Mouse (Mus musculus) liver, embryonic 15.5 days (tissue): ENCODE measurements at regions not wholly inside any gene's neighbourhood (a gene's known extent, or its start where the extent isn't known, plus 50 kb on each side); places are given as distances from the start of the nearest gene placed in this dataset.
A peak's percentile ranks its signal among the peaks of the same experiment; 100 is the strongest.

Experiments
- ATAC-seq: fragments of 200-750 bp; cut with Nextera tagmentation; 2 replicates; pipeline ENCODE4 v1.8.0; 2017; ENCODE audit warnings: moderate number of reproducible peaks, mild to moderate bottlenecking, moderate library complexity; ENCODE audit not compliant: insufficient read depth
- H3K27ac ChIP-seq: fragments of 300-500 bp; sonication (generic); replicated peaks from 2 replicates; pipeline ENCODE4 v1.5.1; 2015; ENCODE audit warnings: mild to moderate bottlenecking, inconsistent platforms
- H3K27me3 ChIP-seq: fragments of 300-500 bp; sonication (generic); 2 replicates; pipeline ENCODE4 v1.6.1; 2015; ENCODE audit warnings: mild to moderate bottlenecking, inconsistent platforms
- H3K36me3 ChIP-seq: fragments of 300-500 bp; sonication (generic); replicated peaks from 2 replicates; pipeline ENCODE4 v1.6.1; 2015; ENCODE audit warnings: moderate library complexity, mild to moderate bottlenecking, inconsistent platforms
- H3K4me1 ChIP-seq: fragments of 300-500 bp; sonication (generic); replicated peaks from 2 replicates; pipeline ENCODE4 v1.6.1; 2015; ENCODE audit warnings: inconsistent platforms
- H3K4me2 ChIP-seq: fragments of 300-500 bp; sonication (generic); 2 replicates; pipeline ENCODE4 v1.6.1; 2015; ENCODE audit warnings: moderate library complexity, mild to moderate bottlenecking, inconsistent platforms
- H3K4me3 ChIP-seq: fragments of 300-500 bp; sonication (generic); replicated peaks from 2 replicates; pipeline ENCODE4 v1.5.1; 2015; ENCODE audit warnings: mild to moderate bottlenecking, inconsistent platforms
- H3K9ac ChIP-seq: fragments of 300-500 bp; sonication (generic); 2 replicates; pipeline ENCODE4 v1.6.1; 2015; ENCODE audit warnings: moderate library complexity, mild to moderate bottlenecking, inconsistent platforms
- H3K9me3 ChIP-seq: fragments of 300-500 bp; sonication (generic); replicated peaks from 2 replicates; pipeline ENCODE4 v1.6.1; 2016; ENCODE audit warnings: inconsistent platforms
- WGBS: fragments of 180-500 bp; shearing (Covaris S2); methylation state at CpG from one replicate; pipeline ENCODE4 v1.1.7; 2015; ENCODE audit warnings: mixed read lengths; ENCODE audit not compliant: insufficient replicate concordance; 5-methylcytosine and 5-hydroxymethylcytosine counted together

DNA sequence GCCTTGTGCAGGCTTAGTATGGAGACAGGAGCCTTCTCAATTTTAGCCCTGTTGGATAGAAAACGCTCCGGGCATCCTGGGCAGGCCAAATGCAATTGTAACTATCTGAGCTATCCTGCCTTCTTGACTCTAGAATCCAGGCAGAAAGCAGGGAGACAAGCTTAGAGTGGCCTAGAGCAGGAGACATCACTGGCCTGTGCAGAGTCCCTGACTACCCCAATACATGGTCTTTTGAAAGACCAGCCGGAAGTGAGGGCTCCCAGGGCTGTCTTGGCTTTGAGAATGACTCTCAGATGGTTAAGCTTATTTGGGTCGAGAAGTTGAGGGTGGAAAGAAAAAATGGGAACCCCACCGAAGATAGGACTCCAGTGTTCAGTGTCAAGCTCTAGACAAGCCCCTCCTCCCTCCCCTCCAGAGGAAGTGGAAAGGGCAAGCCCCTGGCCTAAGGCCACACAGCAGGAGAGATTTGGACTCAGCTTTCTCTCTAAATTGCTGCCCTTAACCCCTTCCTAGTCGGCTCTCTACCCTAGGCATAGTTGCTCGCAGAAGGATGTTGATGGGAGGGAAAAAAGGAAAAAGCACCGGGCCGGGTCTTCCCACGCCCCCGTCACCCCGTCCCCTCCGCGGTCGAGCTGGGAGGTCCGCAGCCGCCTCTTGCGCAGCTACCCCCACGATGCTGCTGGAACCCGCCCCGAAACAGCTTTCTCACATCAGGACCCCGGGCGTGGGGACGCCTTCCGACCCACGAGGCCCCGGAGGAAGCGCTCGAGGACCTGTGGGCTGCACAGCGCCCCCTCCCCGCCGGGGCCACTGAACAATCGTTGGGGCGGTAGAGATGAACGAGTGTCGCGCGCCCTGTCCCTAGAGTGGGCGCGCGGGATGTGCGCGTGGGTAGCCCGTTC lies 96.1 kb downstream of the 1700001O22Rik start:
- Histone ChIP-seq H3K27ac (peak overlapping the region; percentile 74), H3K36me3 (no peaks in the 10 kb centered on the region), H3K4me3 (peak overlapping the region; percentile 39), H3K4me2 (peak overlapping the region; percentile 66), H3K4me1 (peaks cover 20% of the 10 kb centered on the region), H3K27me3 (peaks cover 63% of the 10 kb centered on the region), H3K9me3 (no peaks in the 10 kb centered on the region), H3K9ac (no peak overlapping the region)
- ATAC-seq, result peak; percentile 19; the same call in 1 of the 2 replicates
- 6% methylated on average over 44 of the region's 44 CpGs for WGBS

DNA sequence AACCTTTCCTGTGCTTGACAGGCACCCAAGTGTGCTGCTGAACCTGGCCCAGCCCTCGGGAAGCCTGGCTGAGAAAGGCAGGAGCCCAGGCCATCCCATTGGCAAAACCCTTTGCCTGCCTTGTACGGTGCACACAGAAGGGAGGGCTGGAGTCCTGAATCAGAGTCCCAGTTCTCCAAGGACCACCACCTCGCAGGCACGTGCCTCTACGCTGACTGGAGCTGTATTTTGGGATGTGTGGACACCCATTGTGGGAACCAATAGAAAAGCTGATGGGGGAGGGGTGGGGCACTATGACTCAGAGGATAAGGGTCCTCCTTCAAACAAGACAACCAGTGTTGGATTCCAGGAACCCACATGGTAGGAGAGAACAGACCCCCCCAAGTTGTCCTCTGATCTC lies 97.4 kb downstream of the 1700001O22Rik start:
- Histone ChIP-seq H3K36me3 (no peaks in the 10 kb centered on the region), H3K9ac (no peak overlapping the region), H3K27ac (no peak overlapping the region), H3K4me3 (no peak overlapping the region), H3K9me3 (no peaks in the 10 kb centered on the region), H3K4me2 (no peak overlapping the region), H3K27me3 (peaks cover 50% of the 10 kb centered on the region), H3K4me1 (peaks cover 25% of the 10 kb centered on the region)
- 60% methylated on average over 5 of the region's 5 CpGs for WGBS
- no peak for ATAC-seq

DNA sequence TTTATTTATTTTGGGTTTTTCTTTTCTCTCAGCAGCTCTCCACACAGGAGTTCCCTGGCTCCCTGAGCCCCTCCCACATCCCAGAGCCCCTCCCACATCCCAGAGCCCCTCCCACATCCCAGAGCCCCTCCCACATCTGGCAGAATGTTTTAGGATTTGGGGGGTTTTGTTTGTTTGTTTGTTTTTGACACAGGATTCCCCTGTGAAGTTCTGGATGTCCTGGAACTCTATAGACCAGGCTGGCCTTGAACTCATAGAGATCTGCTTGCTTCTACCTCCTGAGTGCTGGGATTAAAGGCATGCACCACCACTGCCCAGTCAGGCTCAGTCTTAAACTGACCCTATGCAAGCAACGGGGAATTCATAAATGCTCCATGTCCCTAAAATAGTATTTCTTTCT lies 100.2 kb downstream of the 1700001O22Rik start:
- H3K4me3 ChIP-seq, result no peak overlapping the region
- no peaks in the 10 kb centered on the region for H3K9me3 ChIP-seq
- H3K4me1 ChIP-seq, result peaks cover 27% of the 10 kb centered on the region
- no peak overlapping the region for H3K27ac ChIP-seq
- ATAC-seq, result no peak
- H3K9ac ChIP-seq, result no peak overlapping the region
- WGBS, result 71% methylated on average over 1 of the region's 1 CpGs
- H3K27me3 ChIP-seq, result peaks cover 24% of the 10 kb centered on the region
- H3K4me2 ChIP-seq, result no peak overlapping the region
- H3K36me3 ChIP-seq, result no peaks in the 10 kb centered on the region

GRCm38 (mm10) chr2:30702711-30703110 lies 100.8 kb downstream of the 1700001O22Rik start:
- no peak overlapping the region for H3K27ac ChIP-seq

GRCm38 (mm10) chr2:30700890-30701289 lies 102.6 kb downstream of the 1700001O22Rik start:
- no peaks in the 10 kb centered on the region for H3K9me3 ChIP-seq
- no peaks in the 10 kb centered on the region for H3K27me3 ChIP-seq
- no peak overlapping the region for H3K4me3 ChIP-seq
- no peak for ATAC-seq
- peaks cover 17% of the 10 kb centered on the region for H3K4me1 ChIP-seq
- H3K9ac ChIP-seq, result no peak overlapping the region
- 42% methylated on average over 2 of the region's 2 CpGs for WGBS
- no peak overlapping the region for H3K4me2 ChIP-seq
- no peaks in the 10 kb centered on the region for H3K36me3 ChIP-seq
- 0 out of 2 replicates have a peak overlapping the region, but pooled peaks have one; percentile 43 for H3K27ac ChIP-seq

More at GRCm38 (mm10) chr2:30702711-30703110, 100.8 kb downstream of the 1700001O22Rik start:
- H3K4me1 ChIP-seq, result peaks cover 24% of the 10 kb centered on the region
- no peaks in the 10 kb centered on the region for H3K9me3 ChIP-seq
- no peak for ATAC-seq
- no peak overlapping the region for H3K9ac ChIP-seq
- H3K4me2 ChIP-seq, result no peak overlapping the region
- H3K27me3 ChIP-seq, result peaks cover 18% of the 10 kb centered on the region
- H3K4me3 ChIP-seq, result no peak overlapping the region
- no peaks in the 10 kb centered on the region for H3K36me3 ChIP-seq
- WGBS, result 48% methylated on average over 7 of the region's 7 CpGs

GRCm38 (mm10) chr2:30700471-30700870 lies 103.0 kb downstream of the 1700001O22Rik start:
- no peaks in the 10 kb centered on the region for H3K9me3 ChIP-seq
- no peaks in the 10 kb centered on the region for H3K27me3 ChIP-seq
- WGBS, result 80% methylated on average over 1 of the region's 1 CpGs
- peak overlapping the region; percentile 26; the same call in 1 of the 2 replicates for H3K4me2 ChIP-seq
- no peak for ATAC-seq
- no peaks in the 10 kb centered on the region for H3K36me3 ChIP-seq
- H3K4me1 ChIP-seq, result peaks cover 17% of the 10 kb centered on the region
- peak overlapping the region; percentile 43 for H3K27ac ChIP-seq
- no peak overlapping the region for H3K4me3 ChIP-seq
- no peak overlapping the region for H3K9ac ChIP-seq

DNA sequence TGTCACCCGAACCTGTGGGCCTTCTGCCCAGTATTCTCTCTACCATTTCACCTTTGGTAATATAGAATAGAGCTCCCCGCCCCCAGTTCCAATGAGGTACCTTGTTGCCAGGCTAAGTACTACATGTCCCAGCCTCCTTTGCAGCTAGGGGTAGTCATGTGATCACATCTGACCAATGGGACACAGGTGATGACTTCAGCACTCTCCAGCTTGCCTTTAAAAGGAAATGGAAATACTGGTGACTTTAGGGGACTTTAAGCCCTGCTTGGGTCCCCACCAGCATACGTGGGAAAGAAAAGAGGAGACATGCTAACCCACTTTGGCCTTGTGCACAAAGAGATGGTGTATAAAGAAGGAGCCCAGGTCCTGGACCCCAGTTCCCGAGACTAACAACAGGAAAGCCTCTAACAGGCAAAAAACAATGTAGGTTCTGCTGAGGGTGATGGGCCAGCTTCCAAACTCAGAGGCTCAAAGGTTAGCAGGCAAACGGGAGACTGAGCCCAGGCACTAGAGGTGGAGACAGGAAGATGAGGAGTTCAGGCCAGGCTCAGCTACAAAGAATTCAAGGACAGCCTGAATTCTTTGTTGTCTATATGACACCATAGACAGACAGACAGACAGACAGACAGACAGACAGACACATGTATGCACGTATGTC lies 103.5 kb downstream of the 1700001O22Rik start:
- Histone ChIP-seq H3K9ac (no peak overlapping the region), H3K9me3 (no peaks in the 10 kb centered on the region), H3K4me3 (no peak overlapping the region), H3K4me1 (peaks cover 17% of the 10 kb centered on the region), H3K27me3 (no peaks in the 10 kb centered on the region), H3K4me2 (peak overlapping the region; percentile 26), H3K36me3 (no peaks in the 10 kb centered on the region), H3K27ac (peak overlapping the region; percentile 43)
- ATAC-seq, result peak; percentile 59
- 22% methylated on average over 6 of the region's 6 CpGs for WGBS

DNA sequence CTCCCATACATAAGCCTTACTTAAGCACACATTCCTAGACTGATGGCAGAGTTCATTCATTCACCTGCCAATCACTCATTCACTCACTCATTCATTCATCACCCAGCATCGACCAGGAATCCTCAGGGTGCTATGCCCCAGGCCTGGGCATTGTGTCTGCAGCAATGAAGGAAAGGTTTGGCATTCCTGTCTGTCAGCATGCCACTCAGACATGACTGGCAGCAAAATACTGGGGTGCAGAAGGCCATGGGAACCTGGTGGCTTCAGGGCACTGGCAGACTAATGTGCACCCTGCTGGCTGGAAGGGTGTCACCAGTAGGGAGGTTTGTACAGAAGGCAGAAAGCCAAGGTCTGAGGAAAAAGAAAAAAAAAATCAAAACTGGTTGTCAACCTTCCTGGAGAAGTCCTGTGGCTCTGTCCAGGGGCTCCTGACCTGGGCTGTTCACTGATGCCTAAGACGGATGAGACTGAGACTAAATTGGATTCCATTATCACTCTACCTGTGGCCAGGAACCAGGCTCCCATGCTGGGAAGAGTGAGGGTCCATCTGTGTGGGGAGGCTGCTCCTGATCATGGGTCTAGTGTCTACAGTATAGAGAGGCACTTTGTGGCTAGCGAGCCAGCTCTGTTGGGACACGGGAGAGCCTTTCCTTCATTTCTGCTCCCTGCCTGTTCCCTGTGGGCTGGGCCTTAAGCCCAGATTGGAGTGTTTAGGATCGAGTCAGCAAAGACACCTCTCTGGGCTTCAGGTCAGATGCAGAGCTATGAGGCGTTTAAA lies 104.1 kb downstream of the Cstad start:
- no peaks in the 10 kb centered on the region for H3K36me3 ChIP-seq
- H3K4me3 ChIP-seq, result no peak overlapping the region
- H3K9ac ChIP-seq, result no peak overlapping the region
- no peak for ATAC-seq
- H3K4me2 ChIP-seq, result no peak overlapping the region
- peaks cover 7% of the 10 kb centered on the region for H3K27me3 ChIP-seq
- H3K4me1 ChIP-seq, result peaks cover 17% of the 10 kb centered on the region
- no peak overlapping the region for H3K27ac ChIP-seq
- 65% methylated on average over 6 of the region's 6 CpGs for WGBS
- no peaks in the 10 kb centered on the region for H3K9me3 ChIP-seq

GRCm38 (mm10) chr2:30697851-30698250 lies 103.0 kb downstream of the Cstad start:
- Histone ChIP-seq H3K4me1 (peaks cover 24% of the 10 kb centered on the region), H3K4me3 (no peak overlapping the region), H3K9me3 (no peaks in the 10 kb centered on the region), H3K27me3 (peaks cover 18% of the 10 kb centered on the region), H3K9ac (no peak overlapping the region), H3K27ac (no peak overlapping the region), H3K36me3 (no peaks in the 10 kb centered on the region), H3K4me2 (no peak overlapping the region)
- no peak for ATAC-seq
- 41% methylated on average over 2 of the region's 2 CpGs for WGBS

GRCm38 (mm10) chr2:30695771-30696456 lies 101.1 kb downstream of the Cstad start:
- no peaks in the 10 kb centered on the region for H3K36me3 ChIP-seq
- no peak overlapping the region for H3K27ac ChIP-seq
- peaks cover 36% of the 10 kb centered on the region for H3K27me3 ChIP-seq
- no peak for ATAC-seq
- H3K4me2 ChIP-seq, result no peak overlapping the region
- peaks cover 28% of the 10 kb centered on the region for H3K4me1 ChIP-seq
- H3K9ac ChIP-seq, result no peak overlapping the region
- WGBS, result 57% methylated on average over 11 of the region's 11 CpGs
- no peak overlapping the region for H3K4me3 ChIP-seq
- no peaks in the 10 kb centered on the region for H3K9me3 ChIP-seq
